Mouse (Mus musculus) right cerebral cortex, postnatal 25 days (tissue): Measurements from ENCODE around the gene Nudt15.
A peak's percentile ranks its signal among the peaks of the same experiment; 100 is the strongest.

ENCODE experiments used
- DNase-seq: peaks from one replicate; pipeline ENCODE4 v3.0.0; 2022

Nudt15 gene

DNA sequence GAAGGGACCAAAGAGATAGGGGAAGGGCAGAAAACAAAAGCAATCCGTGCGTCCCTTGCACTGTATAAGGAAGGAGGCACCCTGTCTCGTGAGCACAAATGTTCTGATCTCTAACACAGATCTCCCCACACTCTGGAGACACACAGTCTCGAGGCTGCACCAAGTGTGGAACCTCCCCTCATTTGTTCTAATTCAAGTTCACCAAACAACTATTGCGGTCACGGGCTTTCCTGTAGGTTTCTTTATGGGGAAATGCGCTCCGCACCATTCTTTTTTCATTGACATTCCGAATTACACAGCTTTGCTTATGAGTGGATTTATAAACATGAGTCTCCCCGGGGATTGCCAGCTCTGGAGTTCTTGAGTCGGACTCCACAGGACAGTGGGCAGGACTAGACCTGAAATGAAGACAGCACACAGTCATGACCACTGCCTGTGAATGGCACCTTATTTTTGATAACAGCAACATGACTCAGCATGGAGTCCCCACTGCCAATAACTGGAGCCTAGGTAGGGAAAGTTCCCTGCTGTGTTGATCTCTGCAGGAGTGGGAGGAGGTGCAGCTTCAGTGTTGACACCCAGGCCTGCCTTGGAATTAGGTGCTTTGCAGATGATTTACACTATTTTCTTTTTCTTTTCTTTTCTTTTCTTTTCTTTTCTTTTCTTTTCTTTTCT is 40.2 kb downstream of the Nudt15 start:
- DNase-seq: no peak

DNA sequence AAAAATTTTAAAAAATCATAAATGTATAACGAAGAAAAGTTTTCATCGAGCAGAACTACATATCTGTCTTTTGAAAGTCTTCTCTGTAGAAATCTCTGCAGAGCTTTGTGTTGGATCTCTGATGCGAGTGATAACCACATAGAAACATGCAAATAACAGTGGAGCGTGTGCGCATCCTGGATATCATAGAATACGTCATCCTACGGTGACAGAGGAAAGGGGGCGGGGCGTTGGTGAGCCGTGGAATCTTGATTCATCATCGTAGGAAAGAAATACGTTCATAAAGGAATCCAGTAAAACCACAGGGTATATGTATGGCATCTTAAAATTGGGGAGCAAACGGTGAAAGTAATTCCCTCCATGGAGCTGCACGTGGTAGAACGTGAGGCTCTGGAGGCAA is 40.8 kb downstream of the Nudt15 start:
- DNase-seq: no peak

DNA sequence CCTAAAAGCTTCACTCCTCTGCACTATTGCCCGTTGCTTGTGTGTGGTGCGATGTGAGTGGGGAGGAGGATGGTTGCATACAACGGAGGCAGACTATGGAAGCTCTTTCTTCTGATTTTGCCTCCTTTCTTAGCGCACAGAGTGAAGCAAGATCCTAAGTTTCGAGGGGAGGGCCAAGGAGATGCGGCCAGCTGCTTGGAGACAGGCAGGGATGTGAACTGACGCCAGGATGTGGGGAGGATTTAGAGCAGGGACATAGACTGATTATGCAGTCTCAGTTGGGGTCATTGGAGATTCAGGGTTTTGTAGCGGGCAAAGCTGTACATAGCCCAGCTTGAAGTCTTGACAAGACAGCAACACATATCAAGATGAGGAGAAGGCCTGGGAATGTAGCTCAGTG is 41.8 kb downstream of the Nudt15 start:
- no peak for DNase-seq

DNA sequence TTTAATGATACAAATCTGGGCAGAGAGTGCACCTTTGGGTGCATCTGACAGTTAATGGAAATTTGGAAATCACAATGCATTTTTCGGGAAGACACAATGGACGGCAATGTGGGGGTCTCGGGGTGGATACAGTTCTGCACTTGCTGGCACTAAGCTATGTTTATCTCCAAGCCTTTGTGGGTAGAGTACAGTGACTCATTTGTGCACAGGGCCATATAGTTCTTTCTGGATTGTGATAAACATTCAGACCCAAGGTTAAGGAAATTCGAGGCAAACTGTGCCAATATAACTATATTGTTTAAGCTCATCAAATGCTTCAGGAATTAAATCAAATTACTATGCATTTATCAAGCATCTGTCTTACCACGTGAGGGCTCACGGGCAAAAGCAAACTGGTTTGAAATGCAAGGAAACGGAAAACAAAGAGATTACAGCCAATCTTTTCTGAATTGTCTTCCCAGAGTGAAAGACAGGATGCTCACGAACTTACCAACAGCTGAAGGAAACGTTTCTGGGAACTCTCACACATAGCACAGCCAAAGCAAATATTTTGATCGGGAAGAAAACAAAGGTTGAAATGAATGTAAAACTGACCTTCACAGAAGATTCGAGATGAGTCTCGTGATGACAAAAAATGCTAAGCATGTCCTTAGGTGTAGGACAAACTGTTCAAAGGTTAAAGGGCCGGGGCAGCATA is 44.7 kb downstream of the Nudt15 start:
- DNase-seq: no peak

DNA sequence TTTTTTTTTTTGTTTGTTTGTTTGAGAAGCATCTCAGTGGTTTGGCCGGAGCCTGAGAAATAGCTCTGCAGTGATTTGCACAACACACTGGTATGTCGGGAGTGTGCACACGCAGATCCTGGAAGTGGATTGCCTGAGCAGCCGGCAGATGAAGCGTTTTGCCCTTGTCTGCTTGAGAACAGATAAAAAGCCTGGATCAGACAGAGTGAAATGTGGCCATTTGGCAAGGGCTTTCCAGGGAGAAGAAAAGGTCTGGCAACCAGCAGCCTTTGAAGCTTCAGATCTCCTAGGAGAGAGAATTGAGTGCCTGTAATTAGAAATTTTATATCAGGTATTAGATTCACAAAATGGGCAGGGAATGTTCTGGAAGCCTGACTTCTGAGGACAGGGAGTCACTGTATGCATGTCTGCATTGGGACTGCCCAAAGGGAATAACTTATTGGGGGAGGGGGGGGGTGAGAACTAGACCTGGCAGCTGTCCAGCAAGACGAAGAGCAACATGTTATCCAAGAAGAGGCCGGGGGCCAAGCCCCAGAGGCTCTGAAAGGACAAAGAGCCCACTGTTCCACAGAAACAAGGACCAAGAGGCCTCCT is 45.4 kb downstream of the Nudt15 start:
- peak; percentile 12 for DNase-seq

DNA sequence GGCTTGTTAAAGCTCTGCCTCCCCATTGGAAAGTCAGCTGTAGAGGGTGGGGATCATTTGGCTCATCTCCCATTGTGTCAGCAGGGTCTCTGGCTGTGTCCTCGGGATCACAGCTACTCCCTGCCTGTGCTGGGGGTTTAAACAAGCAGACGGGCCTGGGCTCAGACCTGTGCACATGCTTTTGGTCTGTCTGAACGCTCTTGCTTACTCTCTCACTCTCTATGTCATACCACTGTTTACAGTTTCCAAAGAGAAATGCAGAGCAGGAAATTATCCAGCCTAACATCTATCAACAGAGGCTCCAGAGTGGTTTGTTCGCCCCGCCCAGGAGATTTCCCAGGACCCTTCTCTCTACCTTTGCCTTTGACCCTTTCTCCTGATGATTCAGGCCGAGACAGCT is 46.3 kb downstream of the Nudt15 start:
- no peak for DNase-seq

DNA sequence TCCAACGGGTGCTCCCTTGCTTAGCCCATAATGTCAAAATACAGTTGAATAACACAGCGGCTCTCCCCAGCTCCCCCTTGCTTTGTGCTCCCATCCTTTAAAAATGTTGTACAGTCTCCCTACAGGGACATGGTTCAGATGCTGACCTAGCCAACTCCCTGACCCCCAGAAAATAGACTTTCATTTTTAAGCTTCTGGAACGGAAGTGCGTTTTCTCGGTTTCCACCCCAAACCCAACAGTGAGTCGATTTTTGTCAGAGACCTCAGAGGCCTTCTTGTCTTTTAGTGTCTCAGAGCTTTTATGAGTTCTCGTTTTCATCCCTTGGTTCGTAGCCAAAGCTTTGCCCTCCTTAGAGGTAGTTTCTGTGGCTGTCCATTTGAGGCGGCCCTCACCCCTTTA is 46.8 kb downstream of the Nudt15 start:
- DNase-seq: no peak

DNA sequence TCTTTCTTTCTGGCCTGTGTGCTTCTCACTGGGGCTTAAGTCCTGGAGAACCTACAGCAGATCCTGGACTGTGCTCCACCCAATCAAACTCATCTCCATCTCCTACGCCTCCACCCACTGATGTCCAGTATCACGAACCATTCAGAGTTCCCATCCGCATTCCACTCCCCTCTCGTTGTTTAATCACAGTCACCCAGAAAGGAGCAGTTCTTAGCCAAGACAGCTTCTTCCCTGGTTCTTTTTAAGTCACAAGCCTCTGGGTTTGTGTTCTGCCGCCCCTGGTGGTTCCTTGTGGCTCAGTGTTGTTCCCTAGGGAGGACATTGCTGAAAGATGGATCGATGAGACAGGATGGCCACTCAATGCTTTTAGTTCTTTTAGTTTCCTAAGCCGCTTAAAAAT is 52.3 kb downstream of the Nudt15 start:
- DNase-seq: no peak

DNA sequence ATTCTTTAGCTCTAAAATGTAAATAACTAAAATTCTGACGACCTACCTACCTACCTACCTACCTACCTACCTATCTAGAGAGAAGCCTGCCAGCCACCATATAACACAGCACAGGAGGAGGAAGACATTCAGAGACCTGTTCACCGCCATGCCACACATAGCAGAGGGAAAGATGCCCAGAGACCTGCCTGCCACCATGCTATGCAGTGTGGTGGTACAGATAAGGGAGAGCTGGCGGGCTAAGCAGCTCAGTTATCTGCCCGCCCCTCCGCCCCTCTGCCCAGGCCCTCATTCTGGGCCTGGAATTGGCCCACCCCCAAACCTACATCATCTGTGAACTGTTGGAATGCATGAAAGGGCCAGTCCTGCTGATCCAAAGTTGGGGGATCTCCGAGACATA is 53.9 kb downstream of the Nudt15 start:
- DNase-seq: no peak

DNA sequence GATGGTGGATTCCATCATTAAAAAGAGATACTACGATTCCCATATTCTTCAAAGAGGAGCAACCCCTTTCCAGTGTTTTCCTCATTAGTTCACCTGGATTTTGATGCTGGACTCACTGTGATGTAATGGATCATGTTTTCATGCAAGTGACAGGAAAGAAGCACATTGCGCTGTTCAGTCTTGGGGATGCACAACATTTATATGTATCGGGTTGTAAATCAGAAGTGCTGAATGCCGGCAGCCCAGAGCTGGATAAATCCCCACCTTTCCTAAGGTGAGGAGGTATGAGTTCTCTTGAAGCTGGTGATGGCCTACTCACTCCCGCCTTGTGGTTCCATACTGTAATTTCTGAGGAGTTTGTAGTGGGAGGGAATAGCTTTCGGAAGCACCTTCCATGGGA is 54.7 kb downstream of the Nudt15 start:
- no peak for DNase-seq

DNA sequence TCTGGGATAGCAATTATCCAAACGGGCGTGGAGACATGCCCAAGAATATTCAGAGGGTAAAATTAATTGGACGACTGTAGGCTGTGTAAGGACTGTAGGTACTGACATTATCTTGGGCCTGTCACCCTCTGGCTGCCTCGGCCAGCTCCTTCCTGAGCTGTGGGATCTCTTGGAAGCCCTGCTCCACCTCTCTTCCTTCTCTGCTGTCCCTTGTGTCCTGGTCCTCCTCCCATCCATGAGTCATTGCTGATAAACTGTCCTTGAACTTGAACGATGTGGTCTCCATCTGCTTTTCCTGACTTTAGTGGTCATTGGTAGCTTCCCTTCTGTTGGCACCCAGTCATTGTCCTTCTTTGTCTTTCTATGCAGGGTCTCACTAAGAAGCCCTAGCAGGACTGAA is 61.4 kb downstream of the Nudt15 start:
- DNase-seq: no peak

DNA sequence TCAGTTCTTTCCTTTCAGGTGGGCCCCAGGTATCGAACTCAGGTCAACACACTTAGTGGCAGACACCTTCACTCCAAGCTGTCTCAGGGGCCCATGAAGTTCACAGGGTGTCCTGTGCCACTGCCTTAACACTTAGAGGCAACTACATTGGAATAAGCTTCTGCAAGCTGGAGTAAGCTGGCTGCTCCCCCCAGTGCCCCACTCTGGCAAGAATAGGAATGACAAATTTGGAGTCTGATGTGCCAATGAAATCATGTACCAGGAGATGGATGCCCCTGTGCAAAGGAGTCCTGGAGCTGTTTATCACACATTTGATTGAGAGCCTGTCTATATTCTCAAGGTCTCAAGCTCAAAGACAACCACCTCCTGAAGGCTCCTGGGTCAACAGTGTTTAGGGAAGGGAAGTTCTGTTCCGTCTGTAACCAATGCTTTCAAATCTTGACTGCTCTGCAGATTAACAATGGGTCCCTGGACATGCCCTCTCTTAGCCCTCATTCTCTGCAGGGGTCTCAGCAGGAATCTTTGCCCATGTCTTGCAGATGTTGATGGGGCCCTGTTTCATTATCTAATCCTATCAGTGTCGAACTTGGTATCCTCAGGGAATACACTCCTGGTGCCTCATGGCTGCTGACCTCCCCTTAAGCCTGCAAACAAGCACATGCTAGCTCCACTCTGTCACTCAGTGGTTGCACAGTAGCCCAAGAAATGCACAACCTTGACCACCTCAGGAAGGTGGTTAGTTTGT is 63.5 kb downstream of the Nudt15 start:
- no peak for DNase-seq

DNA sequence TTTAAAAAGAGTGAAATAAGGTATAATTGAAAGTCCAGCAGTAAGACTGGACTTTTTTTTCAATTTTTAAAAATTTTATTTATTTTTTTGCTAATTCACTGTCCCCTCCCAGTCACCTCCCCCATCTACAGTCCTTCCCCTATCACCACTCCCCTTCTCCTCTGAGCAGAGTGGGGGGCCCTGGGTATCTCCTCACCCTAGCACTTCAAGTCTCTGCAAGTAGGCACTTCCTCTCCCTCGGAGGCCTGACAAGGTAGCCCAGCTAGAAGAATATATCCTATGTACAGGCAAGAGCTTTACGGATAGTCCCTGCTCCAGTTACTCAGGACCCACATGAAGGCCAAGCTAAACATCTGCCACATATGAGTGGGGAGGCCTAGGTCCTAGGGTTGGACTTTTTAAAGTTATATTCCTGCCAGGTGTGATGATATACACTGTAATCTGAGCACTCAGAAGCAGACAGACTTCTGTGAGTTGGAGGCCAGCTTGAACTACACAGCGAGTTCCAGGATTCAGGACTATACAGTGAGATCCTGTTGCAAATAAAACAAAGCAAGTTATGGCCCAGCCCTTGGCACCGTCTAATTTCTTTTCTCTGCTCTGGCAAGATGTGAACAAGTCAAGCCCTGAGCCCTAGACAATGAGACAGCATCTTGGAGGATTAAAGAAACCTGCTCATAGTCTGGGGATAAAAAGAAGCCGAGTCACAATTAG is 64.4 kb downstream of the Nudt15 start:
- no peak for DNase-seq

DNA sequence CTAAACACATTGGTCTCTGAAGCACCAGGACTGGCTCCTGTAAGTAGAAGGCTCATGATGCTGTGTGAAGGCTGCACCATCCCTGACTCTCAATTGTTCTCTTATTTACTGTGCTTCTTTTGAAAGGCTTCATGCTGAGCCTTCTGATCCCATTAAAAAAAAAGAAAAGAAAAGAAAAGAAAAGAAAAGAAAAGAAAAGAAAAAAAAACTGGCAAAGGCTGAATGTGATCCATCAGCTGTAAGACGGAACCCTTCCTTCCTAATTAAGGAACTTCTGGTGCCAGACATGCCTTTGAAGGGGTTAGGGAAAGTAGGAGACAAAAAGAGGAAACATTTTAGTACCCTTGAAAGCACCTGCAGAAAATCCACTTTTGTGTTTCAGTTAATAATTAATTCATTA is 68.3 kb downstream of the Nudt15 start:
- DNase-seq: no peak

DNA sequence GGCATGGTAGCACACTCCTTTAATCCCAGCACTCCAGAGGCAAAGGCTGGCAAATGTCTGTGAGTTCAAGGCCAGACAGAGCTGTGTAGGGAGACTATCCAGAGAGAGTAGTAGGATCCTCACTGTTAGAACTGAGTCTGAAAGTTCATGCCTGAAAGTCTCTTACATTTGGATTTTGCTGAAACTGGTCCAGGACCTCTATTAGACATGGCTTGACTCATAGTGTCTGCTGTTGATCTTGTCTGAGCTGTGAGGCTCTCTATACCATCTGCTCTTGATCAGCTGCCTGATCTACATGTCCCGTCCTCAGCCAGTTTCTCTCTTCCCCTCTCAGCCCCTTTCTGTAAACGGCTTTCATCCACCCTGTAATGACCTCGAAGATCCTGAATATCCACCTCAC is 69.7 kb downstream of the Nudt15 start:
- no peak for DNase-seq

DNA sequence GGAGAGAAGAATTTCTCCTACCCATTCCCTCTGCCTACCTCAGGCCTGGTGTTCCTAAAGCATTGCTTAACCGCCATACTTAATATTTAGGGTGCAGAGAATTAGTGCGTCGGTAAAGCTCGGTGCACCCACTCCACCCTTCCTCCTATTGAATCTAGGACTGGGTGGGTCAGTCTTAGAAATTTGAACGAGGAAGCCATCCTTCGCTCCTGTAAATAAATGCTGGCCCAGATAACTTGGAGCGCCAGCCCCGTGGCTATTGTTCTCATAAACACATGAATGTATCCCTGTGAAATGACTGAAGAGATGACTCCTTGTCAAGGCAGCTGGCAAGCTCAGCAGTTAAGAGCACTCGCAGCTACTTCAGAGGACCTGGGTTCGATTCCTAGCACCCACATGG is 71.0 kb downstream of the Nudt15 start:
- no peak for DNase-seq

DNA sequence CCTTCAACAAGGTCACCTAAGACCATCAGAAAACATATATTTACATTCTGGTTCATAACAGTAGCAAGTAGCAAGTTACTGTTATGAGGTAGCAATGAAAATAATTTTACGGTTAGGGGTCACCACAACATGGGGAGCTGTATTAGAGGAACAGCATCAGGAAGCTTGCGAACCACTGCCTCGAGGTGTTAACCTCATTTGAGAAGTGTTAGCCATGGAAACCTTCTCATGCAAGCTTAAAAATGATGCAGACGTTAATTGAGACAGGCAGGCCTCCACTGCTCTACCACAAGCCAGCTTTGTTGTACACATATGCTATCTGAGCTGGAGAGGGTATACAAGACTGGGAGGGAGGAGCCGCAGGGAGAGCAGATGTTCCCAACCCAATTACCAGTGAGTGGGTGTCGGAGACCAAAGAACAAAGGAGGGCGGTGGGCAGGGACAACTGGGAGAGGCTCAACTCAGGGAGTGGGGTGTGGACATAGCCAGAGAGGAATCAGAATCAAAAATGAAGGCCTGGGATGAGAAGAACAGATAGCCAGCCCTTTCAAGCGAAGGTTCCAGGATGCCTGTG is 71.6 kb downstream of the Nudt15 start:
- DNase-seq: no peak

DNA sequence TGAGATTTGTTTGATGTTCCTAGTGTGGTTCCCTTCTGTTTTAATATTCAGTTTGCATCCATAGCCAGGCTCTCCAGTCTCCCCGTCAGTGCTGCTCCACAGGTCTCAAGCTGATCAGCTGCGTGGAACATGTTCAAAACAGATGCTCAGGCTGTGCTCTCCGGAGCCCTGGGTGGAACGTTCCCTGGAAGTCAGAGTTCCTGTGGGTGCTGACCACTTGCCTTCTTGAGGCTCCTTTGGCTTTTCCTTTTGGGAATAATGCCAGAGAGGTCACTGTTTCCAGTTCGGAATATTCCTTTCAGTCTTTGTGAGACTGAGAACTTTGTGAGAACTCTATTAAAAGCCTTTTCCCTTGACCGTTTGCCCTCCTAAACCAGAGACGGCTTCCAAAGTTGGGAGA is 72.5 kb downstream of the Nudt15 start:
- DNase-seq: no peak

DNA sequence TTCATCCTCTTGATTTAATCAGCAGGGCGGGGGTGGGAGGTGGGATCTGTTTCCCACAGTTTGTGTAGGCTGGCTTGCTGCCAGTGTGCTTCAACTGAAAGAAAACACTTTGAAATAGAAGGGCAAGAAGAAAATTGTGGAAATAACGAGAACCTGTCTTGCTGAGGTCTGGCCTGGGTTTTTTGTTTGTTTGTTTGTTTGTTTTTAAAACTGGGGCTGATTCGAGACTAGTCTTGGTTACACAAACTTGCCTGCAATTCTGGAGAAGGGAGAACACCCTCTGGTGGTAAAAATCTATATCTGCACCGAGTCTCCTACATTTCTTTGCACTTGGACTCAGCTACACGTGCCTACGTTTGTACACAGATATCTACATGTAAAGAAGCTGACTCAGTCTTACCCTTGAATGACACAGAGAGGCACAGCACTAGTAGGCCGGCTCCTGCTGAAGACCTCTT is 73.4 kb downstream of the Nudt15 start:
- DNase-seq: no peak

DNA sequence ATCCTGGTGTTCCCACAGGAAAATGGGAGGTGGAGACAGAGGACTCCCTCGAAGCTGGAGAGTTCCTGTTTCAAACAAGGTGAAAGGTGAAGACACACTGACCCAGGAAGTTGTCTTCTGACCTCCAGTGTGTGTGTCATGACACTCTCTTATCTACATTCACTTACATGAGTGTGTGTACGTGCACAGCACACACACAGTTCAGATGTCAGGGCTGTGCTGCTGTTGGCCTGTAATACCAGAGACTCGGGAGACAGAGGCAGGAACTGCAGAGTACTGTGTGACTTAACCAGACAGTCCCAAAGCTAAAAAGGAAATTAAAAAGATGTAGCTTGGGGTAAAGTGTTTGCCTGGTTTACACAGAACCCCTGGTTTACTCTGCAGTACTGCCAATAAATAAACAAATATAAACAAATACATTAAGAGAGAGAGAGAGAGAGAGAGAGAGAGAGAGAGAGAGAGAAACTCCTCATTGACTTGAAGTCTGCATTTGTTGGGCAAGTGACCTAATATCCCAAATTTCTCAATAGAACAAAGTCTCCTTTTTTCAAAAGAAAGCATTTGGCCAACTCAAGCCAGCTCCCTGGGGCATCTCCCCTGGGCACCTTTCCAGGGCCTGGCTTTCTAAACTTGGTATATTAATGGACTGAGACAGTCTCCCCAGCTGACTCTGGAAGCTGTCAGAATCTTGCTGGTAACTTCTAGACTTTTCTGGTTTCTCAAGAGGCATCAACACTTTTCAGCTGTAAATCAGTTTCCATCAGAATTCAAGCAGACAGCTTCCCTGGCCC is 74.2 kb downstream of the Nudt15 start:
- no peak for DNase-seq

DNA sequence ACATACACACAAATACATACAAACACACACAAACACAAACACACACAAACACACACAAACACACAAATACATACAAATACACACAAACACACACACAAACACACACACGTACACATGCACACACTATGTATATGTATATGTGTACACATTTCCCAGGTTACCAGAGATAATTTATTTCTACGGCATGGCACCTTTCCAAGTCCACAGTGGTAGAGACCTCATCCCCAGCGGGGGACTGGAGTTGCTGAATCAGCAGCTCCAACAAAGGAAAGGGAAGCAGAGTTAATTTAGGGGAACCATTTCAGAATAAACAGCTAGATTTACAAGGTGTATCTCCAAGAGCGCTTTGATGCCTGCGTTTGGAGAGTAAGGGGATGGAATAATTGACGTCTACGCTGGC is 75.8 kb downstream of the Nudt15 start:
- no peak for DNase-seq

DNA sequence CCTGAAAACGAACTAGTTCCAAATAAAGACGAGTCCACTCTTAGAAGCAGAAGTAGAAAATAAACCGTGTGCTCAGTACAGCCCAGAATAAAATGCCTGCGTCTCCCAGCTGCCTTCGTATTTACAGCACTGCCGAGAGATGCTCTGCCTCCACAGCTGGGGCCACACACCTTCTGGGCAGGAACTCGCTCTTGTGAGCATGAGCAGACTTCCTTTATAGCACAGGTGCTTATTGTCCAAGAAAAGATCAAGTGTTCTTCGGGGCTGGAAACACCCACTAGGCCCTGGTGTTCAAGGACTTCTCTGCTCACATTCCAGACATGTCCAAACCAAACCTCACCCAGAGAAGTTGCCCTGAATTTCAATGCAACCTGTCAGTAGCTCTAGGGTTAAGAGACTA is 77.4 kb downstream of the Nudt15 start:
- DNase-seq: no peak
